Mouse (Mus musculus) hindbrain, postnatal 0 days (tissue): ENCODE results near the gene Ulk4. TPM values are rescaled to one million over a fixed set of nuclear protein-coding genes. Genes with fewer than 3 reads are reported as not detected.

ENCODE experiments used
- ATAC-seq: fragments of 200-750 bp; cut with Nextera tagmentation; 2 replicates; pipeline ENCODE4 v1.8.0; 2017; ENCODE audit warnings: mild to moderate bottlenecking, moderate TSS enrichment, moderate library complexity
- DNase-seq: peaks from one replicate; pipeline ENCODE4 v3.0.0-alpha.2; 2015; ENCODE audit warnings: low spot score
- H3K27ac ChIP-seq: fragments of 300-500 bp; sonication (generic); 2 replicates; pipeline ENCODE4 v1.5.1; 2014; ENCODE audit warnings: mild to moderate bottlenecking
- H3K27me3 ChIP-seq: fragments of 300-500 bp; sonication (generic); 2 replicates; pipeline ENCODE4 v1.6.1; 2014; ENCODE audit warnings: low read length, mixed read lengths; ENCODE audit not compliant: insufficient read depth
- H3K36me3 ChIP-seq: fragments of 300-500 bp; sonication (generic); 2 replicates; pipeline ENCODE4 v1.6.1; 2014; ENCODE audit warnings: low read length, mixed read lengths; ENCODE audit not compliant: insufficient read depth
- H3K4me1 ChIP-seq: fragments of 300-500 bp; sonication (generic); 2 replicates; pipeline ENCODE4 v1.6.1; 2014; ENCODE audit warnings: antibody characterized with exemption, low read length, mixed read lengths; ENCODE audit not compliant: insufficient read depth
- H3K4me2 ChIP-seq: fragments of 300-500 bp; sonication (generic); 2 replicates; pipeline ENCODE4 v1.6.1; 2014; ENCODE audit warnings: low read depth, mild to moderate bottlenecking, low read length, moderate library complexity, mixed read lengths
- H3K4me3 ChIP-seq: fragments of 300-500 bp; sonication (generic); 2 replicates; pipeline ENCODE4 v1.5.1; 2014; ENCODE audit warnings: low read length
- H3K9ac ChIP-seq: fragments of 300-500 bp; sonication (generic); replicated peaks from 2 replicates; pipeline ENCODE4 v1.6.1; 2014; ENCODE audit warnings: mild to moderate bottlenecking, low read length, moderate library complexity, mixed read lengths
- H3K9me3 ChIP-seq: fragments of 300-500 bp; sonication (generic); 2 replicates; pipeline ENCODE4 v1.6.1; 2016; ENCODE audit warnings: low read length, mixed read lengths
- CTCF ChIP-seq: IDR thresholded peaks from 2 replicates; pipeline ENCODE4 v1.5.1; 2016; ENCODE audit warnings: antibody characterized with exemption, control low read depth, low read depth
- WGBS: fragments of 180-500 bp; shearing (Covaris S2); extraction: QIAGEN DNeasy Blood & Tissue Kit; methylation state at CpG from one replicate; pipeline ENCODE4 v1.1.7; 2014; 5-methylcytosine and 5-hydroxymethylcytosine counted together
- polyA plus RNA-seq: library from polyadenylated mRNA; unstranded; fragments of >200 nt; fragmentation: Nextera tagmentation; extraction: Ambion mirVana; gene quantifications from 2 replicates; pipeline ENCODE4 v1.2.1, GENCODE M21; 2015
- total RNA-seq: library from RNA; depleted of rRNA; stranded (reverse); fragments of >200 nt; gene quantifications from 2 replicates; pipeline ENCODE4 v1.2.3, GENCODE M21; 2014

Ulk4 gene
- total and polyA plus RNA-seq, 2 experiments from 2014 or later: 20.0 to 76.3 TPM

DNA sequence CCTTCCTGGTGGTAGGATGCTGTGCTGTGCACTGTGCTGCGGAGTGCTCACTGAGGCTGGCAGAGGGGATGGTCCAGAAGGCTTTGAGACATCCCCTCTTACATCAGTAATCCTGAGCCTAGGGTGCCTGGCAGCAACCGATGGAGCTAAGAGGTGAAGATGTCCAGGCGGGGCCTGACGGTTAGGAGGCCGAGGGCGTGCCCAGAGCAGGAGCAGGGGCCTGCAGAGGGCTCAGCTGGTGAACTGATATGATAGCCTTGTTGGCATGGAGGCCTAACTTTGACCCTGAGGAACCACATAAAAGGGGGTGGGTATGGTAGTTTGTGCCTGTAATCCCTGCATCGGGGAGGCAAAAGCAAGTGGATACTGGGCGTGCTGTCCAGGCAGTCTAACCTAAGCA, 293.1 kb downstream of the Ulk4 start:
- no peaks in the 10 kb centered on the region for H3K36me3 ChIP-seq
- no peak for TF ChIP-seq CTCF
- no peaks in the 10 kb centered on the region for H3K27me3 ChIP-seq
- H3K9ac ChIP-seq: no peak overlapping the region
- H3K4me1 ChIP-seq: peaks cover 10% of the 10 kb centered on the region
- no peak overlapping the region for H3K4me2 ChIP-seq
- H3K27ac ChIP-seq: no peak overlapping the region
- no peak for ATAC-seq
- no peak overlapping the region for H3K4me3 ChIP-seq
- 85% methylated on average over 8 of the region's 8 CpGs for WGBS
- no peak for DNase-seq
- H3K9me3 ChIP-seq: no peaks in the 10 kb centered on the region

GRCm38 (mm10) chr9:120981777-120982176, 295.2 kb downstream of the Ulk4 start:
- H3K9me3 ChIP-seq: no peaks in the 10 kb centered on the region
- DNase-seq (no peak), ATAC-seq (no peak)
- no peak overlapping the region for H3K27ac ChIP-seq
- no peak overlapping the region for H3K4me3 ChIP-seq
- no peak for TF ChIP-seq CTCF
- H3K27me3 ChIP-seq: no peaks in the 10 kb centered on the region
- no peaks in the 10 kb centered on the region for H3K4me1 ChIP-seq
- 70% methylated on average over 7 of the region's 7 CpGs for WGBS
- no peak overlapping the region for H3K4me2 ChIP-seq
- no peak overlapping the region for H3K9ac ChIP-seq
- no peaks in the 10 kb centered on the region for H3K36me3 ChIP-seq

DNA sequence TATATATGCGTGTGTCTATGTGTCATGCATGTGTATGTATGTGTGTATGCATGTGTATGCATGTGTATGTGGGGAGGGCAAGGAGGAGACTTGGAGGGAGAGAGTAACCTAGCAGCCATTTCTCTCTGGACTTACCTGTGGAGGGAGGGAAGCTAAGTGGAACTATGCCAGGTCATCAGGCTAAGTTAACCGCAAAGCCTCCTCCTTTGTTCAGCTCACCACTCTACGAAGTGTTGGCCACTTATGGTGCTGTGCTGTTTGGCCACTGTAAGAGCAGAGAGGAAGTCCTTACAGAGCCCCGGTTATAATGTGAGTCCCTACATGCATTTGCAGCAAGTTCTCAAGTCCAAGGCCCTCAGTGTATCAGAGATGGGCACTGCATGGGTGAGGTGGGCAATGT, 300.1 kb downstream of the Ulk4 start:
- WGBS: 92% methylated on average over 4 of the region's 4 CpGs
- H3K9me3 ChIP-seq: no peaks in the 10 kb centered on the region
- DNase-seq: no peak

GRCm38 (mm10) chr9:120976158-120976557, 300.8 kb downstream of the Ulk4 start:
- H3K27ac ChIP-seq: peak overlapping the region; percentile 65; the same call in 1 of the 2 replicates
- H3K9me3 ChIP-seq: no peaks in the 10 kb centered on the region
- ATAC-seq (peak; percentile 96), DNase-seq (peak; percentile 85)
- H3K27me3 ChIP-seq: no peaks in the 10 kb centered on the region
- H3K9ac ChIP-seq: no peak overlapping the region
- WGBS: 30% methylated on average over 5 of the region's 5 CpGs
- no peaks in the 10 kb centered on the region for H3K36me3 ChIP-seq
- H3K4me2 ChIP-seq: no peak overlapping the region
- no peak overlapping the region for H3K4me3 ChIP-seq
- H3K4me1 ChIP-seq: 0 out of 2 replicates have a peak, but pooled peaks cover 5% of the 10 kb centered on the region
- no peak for TF ChIP-seq CTCF

More for the DNA sequence above, 300.1 kb downstream of the Ulk4 start:
- no peaks in the 10 kb centered on the region for H3K36me3 ChIP-seq
- 0 out of 2 replicates have a peak, but pooled peaks cover 5% of the 10 kb centered on the region for H3K4me1 ChIP-seq
- H3K4me3 ChIP-seq: no peak overlapping the region
- H3K9ac ChIP-seq: no peak overlapping the region
- no peak overlapping the region for H3K4me2 ChIP-seq
- H3K27me3 ChIP-seq: no peaks in the 10 kb centered on the region
- no peak for TF ChIP-seq CTCF
- H3K27ac ChIP-seq: no peak overlapping the region
- ATAC-seq: no peak

DNA sequence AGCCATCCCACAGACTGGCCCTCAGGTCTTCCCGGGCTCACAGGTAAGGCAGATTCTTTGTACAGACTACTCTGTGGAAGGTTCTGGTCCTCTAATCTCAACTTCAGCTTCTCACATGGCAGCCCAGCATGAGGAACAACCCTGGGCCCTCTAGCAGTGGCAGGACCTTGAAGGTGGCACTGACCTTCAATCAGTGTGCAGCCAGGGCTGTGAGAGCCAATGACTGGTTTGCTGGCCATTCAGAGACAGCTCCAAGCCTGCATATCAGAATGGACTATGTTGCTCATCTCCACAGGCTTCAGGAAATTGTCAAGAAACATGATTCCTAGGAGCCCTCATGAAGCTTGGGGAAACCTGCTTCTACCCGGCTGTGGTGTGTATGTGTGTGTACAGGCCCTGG, 302.8 kb downstream of the Ulk4 start:
- H3K9me3 ChIP-seq: no peaks in the 10 kb centered on the region
- WGBS: 87% methylated on average over 2 of the region's 2 CpGs
- H3K36me3 ChIP-seq: peaks cover 5% of the 10 kb centered on the region; the same call in 1 of the 2 replicates
- H3K27ac ChIP-seq: no peak overlapping the region
- no peak for ATAC-seq
- DNase-seq: no peak
- 0 out of 2 replicates have a peak, but pooled peaks cover 5% of the 10 kb centered on the region for H3K4me1 ChIP-seq
- H3K4me2 ChIP-seq: no peak overlapping the region
- TF ChIP-seq CTCF: no peak
- H3K9ac ChIP-seq: no peak overlapping the region
- no peak overlapping the region for H3K4me3 ChIP-seq
- no peaks in the 10 kb centered on the region for H3K27me3 ChIP-seq

- no peak for TF ChIP-seq CTCF
- WGBS: 77% methylated on average over 6 of the region's 6 CpGs
These were observed 303.9 kb downstream of the Ulk4 start for GRCm38 (mm10) chr9:120973026-120973515.

GRCm38 (mm10) chr9:120965007-120965406, 312.0 kb downstream of the Ulk4 start:
- Histone ChIP-seq H3K4me2 (no peak overlapping the region), H3K4me3 (no peak overlapping the region), H3K9ac (no peak overlapping the region), H3K27me3 (no peaks in the 10 kb centered on the region), H3K36me3 (peaks cover 36% of the 10 kb centered on the region), H3K27ac (no peak overlapping the region), H3K9me3 (no peaks in the 10 kb centered on the region), H3K4me1 (no peaks in the 10 kb centered on the region)
- ATAC-seq: no peak
- no peak for DNase-seq
- TF ChIP-seq CTCF: no peak
- 79% methylated on average over 10 of the region's 10 CpGs for WGBS

More at GRCm38 (mm10) chr9:120973026-120973515, 303.9 kb downstream of the Ulk4 start:
- Histone ChIP-seq H3K4me1 (0 out of 2 replicates have a peak, but pooled peaks cover 5% of the 10 kb centered on the region), H3K27ac (no peak overlapping the region), H3K36me3 (peaks cover 8% of the 10 kb centered on the region; the same call in 1 of the 2 replicates), H3K4me3 (no peak overlapping the region), H3K4me2 (no peak overlapping the region), H3K27me3 (no peaks in the 10 kb centered on the region), H3K9me3 (no peaks in the 10 kb centered on the region), H3K9ac (no peak overlapping the region)
- no peak for DNase-seq
- no peak for ATAC-seq
